Mouse (Mus musculus): ENCODE results near the gene Wnt3a. TPM values are rescaled to one million over a fixed set of nuclear protein-coding genes. Genes with fewer than 3 reads are reported as not detected.

The Wnt3a gene
- polyA plus RNA-seq (2015; fragmentation: Nextera tagmentation; extraction: Ambion mirVana) = 0.13 and 0.20 TPM in 2 replicates

- DNase-seq (ENCODE audit: low spot score) = no peak
Observed at GRCm38 (mm10) chr11:59290702-59291303, at the start of gene Wnt3a. TSS of gene Wnt3a (minus strand) at chr11:59290752.

GRCm38 (mm10) chr11:59338736-59339120 lies 48.2 kb upstream of the Wnt3a start:
- DNase-seq (ENCODE audit: low spot score) = no peak

GRCm38 (mm10) chr11:59337955-59338735 lies 47.6 kb upstream of the Wnt3a start:
- DNase-seq (ENCODE audit: low spot score) = no peak

- DNase-seq (ENCODE audit: low spot score) = no peak
Observed at GRCm38 (mm10) chr11:59336381-59336780, 45.8 kb upstream of the Wnt3a start.

- DNase-seq (ENCODE audit: low spot score) = no peak
Observed at GRCm38 (mm10) chr11:59335942-59336341, 45.4 kb upstream of the Wnt3a start.

- DNase-seq (ENCODE audit: low spot score) = no peak
Observed at GRCm38 (mm10) chr11:59335150-59335549, 44.6 kb upstream of the Wnt3a start.

- no peak for DNase-seq (ENCODE audit: low spot score)
Observed at GRCm38 (mm10) chr11:59332938-59333337, 42.4 kb upstream of the Wnt3a start.

- no peak for DNase-seq (ENCODE audit: low spot score)
Observed at GRCm38 (mm10) chr11:59331167-59331869, 40.8 kb upstream of the Wnt3a start.

- DNase-seq (ENCODE audit: low spot score) = peak; percentile 59
Observed at GRCm38 (mm10) chr11:59330560-59330959, 40.0 kb upstream of the Wnt3a start.

- DNase-seq (ENCODE audit: low spot score) = no peak
Observed at GRCm38 (mm10) chr11:59329616-59330015, 39.1 kb upstream of the Wnt3a start.

- no peak for DNase-seq (ENCODE audit: low spot score)
Observed at GRCm38 (mm10) chr11:59327625-59328024, 37.1 kb upstream of the Wnt3a start.

- no peak for DNase-seq (ENCODE audit: low spot score)
Observed at GRCm38 (mm10) chr11:59324777-59325176, 34.2 kb upstream of the Wnt3a start.

GRCm38 (mm10) chr11:59322988-59323387 lies 32.4 kb upstream of the Wnt3a start:
- DNase-seq (ENCODE audit: low spot score) = no peak

- no peak for DNase-seq (ENCODE audit: low spot score)
Observed at GRCm38 (mm10) chr11:59316517-59316916, 26.0 kb upstream of the Wnt3a start.

GRCm38 (mm10) chr11:59313944-59314343 lies 23.4 kb upstream of the Wnt3a start:
- DNase-seq (ENCODE audit: low spot score) = no peak

GRCm38 (mm10) chr11:59313029-59313811 lies 22.7 kb upstream of the Wnt3a start:
- DNase-seq (ENCODE audit: low spot score) = no peak

- no peak for DNase-seq (ENCODE audit: low spot score)
Observed at GRCm38 (mm10) chr11:59312501-59312900, 21.9 kb upstream of the Wnt3a start.

GRCm38 (mm10) chr11:59312060-59312459 lies 21.5 kb upstream of the Wnt3a start:
- no peak for DNase-seq (ENCODE audit: low spot score)

- no peak for DNase-seq (ENCODE audit: low spot score)
Observed at GRCm38 (mm10) chr11:59309976-59310375, 19.4 kb upstream of the Wnt3a start.

GRCm38 (mm10) chr11:59309106-59309805 lies 18.7 kb upstream of the Wnt3a start:
- no peak for DNase-seq (ENCODE audit: low spot score)

- DNase-seq (ENCODE audit: low spot score) = no peak
Observed at GRCm38 (mm10) chr11:59308625-59309024, 18.1 kb upstream of the Wnt3a start.

Measured in thymus, postnatal 0 days (tissue).